Mouse (Mus musculus): ENCODE results near the gene H6pd.

Gene H6pd

GRCm38 (mm10) chr4:149942831-149943741 lies 65.7 kb downstream of the H6pd start:
- no peak for DNase-seq (ENCODE audit: low spot score)

DNA sequence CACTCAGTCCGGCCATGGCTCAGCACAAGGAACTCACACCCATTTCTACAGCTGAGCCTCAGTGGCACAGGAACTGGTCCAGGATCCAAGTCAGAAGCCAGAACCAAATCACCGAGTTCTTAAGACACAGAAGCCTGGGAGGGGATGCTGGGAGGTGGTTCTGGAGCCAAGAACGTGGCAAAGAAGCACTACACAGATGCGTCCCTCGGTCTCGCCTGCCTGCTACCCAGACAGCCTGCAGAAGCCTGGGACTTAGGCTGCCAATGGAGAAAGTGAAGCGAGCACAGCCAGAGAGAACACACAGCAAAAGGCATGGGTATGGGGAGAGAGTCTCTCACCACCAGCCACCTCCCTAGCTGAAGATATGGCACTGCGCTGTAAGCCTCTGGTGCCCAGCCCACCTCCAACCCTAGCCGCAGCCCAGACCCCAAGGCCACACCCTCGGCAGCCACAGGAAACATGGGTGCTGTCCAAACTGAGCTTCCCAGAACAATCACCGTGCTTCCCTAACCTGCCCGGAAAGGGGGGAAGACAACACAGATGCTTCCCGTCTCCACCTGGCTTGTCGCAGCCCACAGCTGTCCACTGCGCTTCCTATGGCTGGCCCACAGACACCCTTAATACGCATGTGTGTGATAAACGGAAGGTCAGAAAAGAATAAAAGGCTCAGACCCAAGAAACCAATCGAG lies 67.6 kb downstream of the H6pd start:
- DNase-seq (ENCODE audit: low spot score) = no peak

- DNase-seq (ENCODE audit: low spot score) = no peak
These were observed 70.1 kb downstream of the H6pd start for GRCm38 (mm10) chr4:149938701-149939100.

DNA sequence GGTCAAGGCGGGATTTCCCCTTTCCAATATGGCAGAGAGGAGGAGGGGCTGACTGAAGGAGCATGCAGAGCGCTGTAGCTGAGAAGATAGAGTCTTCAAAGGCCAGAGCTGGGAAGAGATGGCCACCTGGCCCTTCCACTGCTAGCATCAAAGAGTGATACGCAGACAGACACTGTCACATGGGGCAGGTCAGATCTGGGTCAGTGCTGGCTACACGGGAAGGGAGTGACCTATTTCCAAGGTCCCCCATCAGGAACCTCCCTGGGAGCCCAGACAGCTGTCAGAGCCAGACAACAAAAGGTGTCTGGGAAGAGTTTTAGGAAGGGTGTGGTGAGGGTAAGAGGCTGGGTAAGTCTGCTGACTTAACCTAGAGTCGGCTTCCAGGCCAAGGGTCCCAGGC lies 71.9 kb downstream of the H6pd start:
- DNase-seq (ENCODE audit: low spot score) = no peak

- no peak for DNase-seq (ENCODE audit: low spot score)
These were observed 73.4 kb downstream of the H6pd start for GRCm38 (mm10) chr4:149935470-149935869.

DNA sequence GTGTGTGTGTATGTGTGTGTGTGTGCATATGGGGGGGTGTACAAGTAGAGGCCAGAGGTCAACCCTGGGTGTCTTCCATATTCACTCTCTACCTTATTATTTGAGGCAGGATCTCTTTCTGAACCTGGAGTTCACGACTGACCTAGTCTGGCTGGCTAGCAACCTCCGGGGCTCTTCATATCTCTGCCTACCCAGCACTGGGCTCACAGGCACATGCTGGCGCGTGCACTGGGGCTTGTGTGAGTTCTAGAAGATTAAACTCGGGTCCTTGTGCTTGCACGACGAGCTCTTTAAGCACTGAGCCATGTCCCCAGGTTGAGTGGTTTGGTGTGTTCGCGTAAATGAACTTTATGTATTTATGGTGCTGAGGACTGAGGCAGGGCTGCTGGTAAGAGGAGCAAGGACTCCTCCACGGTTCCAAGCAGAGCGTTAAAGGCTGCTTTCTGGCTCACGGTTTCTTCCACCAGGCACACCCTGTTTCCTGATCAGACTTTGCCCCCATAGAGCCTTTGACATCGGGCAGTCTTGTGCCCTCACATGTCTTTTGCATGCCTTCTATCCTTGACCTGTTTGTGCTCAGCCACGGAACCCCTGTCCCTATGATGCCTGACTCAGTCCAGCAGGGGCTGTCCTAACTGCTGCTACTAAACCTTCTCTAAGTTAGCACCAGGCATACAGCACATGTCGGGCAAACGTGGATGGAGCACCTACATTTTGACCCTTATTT lies 75.1 kb downstream of the H6pd start:
- no peak for DNase-seq (ENCODE audit: low spot score)

DNA sequence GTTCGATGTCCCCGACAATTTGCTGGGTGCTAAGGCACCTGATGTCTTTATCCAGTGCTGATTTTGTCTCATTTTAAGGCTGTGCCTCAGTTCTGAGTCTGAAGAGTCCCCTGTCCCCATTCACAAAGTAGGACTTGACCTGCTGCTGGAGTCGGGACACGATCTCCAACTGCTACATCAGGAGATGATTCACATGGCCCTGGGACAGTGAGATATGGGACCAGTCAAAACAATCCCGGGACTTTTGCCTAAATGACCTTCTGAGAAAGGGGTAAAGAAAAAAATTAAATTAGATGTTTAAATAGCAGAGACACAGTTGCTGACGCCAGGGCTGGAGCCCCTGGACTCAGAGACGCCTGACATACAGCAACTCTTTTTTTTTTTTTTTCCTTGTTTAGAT lies 75.8 kb downstream of the H6pd start:
- DNase-seq (ENCODE audit: low spot score) = no peak

- no peak for DNase-seq (ENCODE audit: low spot score)
These were observed 76.6 kb downstream of the H6pd start for GRCm38 (mm10) chr4:149932108-149932815.

GRCm38 (mm10) chr4:149930755-149931154 lies 78.1 kb downstream of the H6pd start:
- no peak for DNase-seq (ENCODE audit: low spot score)
